Mouse (Mus musculus): Measurements from ENCODE around the gene Gm8909.
"Not testable (repeated sequence)": the region's sequence is repeated elsewhere in the genome, so short reads cannot be mapped to it uniquely, and the experiment has no call there.

The Gm8909 gene

DNA sequence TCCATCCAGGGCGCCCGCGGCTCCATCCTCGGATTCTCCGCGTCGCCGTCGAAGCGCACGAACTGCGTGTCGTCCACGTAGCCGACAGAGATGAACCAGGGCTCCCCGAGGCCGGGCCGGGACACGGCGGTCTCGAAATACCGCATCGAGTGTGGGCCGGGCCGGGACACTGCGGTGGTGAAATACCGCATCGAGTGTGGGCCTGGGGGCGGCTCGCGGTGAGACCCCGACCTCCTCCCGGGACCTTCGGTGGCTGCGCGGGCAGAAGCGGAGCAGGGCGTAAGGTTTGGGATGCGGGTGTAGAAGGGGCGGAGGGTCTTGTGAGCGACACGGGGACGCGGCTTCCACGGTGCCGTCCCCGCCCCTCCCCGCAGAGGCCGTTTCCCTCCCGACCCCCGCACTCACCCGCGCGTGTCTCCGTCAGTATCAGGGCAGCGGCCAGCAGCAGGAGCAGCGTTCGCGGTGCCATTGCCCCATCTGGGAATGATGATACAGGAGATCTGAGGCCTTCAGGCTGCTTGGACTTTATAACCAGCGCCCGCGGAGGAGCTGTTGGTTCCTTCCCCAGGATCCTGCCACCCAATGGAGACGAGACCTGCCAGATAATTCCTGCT, at the start of gene Gm8909:
TSS of gene Gm8909 (minus strand) at position 499 of the 614 bp plus-strand sequence.
- DNase-seq (ENCODE audit: low spot score in 2 of 2), result no peak

DNA sequence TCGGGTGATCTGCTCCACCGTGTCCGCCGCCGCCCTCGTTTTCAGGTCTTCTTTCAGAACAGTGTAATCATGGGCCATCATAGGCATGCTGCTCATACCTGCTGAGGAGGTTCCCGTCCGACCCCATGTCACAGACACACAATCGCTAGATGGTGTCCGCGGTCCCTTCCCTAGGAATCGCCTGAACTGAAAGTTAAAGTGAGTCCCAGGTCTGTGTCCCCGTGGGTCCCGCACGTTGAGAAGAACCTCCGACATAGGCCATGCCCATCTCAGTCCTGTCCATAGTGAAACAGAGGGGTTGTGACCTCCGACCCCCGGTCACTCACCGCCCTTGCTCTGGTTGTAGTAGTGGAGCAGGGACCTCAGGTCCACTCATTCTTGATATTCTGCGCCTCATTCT, 47.2 kb upstream of the Gm8909 start:
- no peak for DNase-seq (ENCODE audit: low spot score in 2 of 2)

DNA sequence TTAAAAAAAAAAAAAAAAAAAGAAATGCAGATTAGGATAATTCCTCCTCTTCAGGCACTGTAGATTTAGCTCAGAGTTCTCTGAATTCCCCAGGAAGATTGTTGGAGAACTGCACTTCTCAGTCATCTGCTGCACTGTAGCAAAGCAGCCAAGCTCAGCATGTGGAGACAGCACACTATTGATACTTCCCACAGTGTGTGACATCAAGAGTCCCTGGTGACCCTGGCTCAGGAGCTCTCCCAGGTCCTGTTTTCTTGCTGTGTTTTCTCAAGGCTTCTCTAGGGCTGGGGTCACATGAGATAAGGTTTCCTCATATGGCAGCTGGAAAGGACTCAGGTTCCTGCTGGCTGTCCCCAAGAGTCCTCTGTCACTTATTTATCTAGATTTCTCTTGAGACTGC, 38.5 kb upstream of the Gm8909 start:
- DNase-seq (ENCODE audit: low spot score in 2 of 2), result no peak

DNA sequence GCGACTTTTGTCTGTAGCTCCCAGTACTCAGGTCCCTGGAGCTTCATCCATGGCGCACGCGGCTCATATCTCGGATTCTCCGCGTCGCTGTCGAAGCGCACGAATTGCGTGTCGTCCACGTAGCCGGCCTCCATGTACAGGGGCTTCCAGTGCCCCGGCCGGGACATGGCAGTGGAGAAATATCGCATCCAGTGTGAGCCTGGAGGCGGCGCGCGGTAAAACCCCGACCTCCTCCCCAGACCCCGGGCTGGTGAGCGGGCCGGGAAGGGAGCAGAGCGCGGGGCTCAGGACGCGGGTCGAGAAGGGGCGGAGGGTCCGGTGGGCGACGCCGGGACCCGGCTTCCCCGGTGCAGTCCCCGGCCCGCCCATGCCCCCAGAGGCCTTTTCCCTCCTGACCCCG, 37.5 kb upstream of the Gm8909 start:
- DNase-seq (ENCODE audit: low spot score in 2 of 2), result no peak

DNA sequence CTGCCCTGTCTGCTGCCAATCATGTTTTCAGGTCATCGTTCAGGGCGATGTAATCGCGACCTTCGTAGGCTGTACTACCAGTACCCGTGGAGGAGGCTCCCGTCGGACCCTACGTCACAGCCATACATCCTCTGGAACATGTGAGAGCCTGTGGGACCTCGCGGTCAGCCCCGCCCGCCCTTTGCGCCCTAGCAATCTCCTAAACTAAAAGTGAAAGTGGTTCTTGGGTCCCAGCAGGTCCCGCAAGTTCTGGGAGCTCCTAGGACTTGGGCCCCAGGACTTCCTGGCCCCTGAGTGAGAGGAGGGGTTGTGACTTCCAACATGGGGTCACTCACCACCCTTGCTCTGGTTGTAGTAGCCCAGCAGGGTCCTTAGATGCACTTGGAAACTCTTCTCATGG, 37.1 kb upstream of the Gm8909 start:
- DNase-seq (ENCODE audit: low spot score in 2 of 2), result peak; percentile 52 to 61

DNA sequence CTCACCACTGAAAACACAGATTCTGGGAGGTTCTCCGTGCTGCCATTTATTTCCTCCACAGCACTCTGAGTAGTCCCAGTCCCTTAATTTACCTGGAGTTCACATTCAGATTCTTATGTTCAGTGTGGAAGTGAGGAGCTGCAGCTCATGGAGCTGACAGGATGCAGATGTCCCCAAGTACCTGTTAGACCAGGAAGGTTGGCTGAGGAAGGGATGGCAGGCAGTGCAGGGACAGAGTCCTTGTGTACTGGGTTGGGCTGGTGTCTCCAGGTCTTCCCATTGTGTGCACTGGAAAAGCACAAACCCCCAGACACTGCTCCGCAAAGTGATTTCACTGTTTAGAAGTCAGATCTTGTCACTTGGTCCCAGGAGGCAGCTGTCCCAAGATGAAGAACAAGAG, 33.5 kb upstream of the Gm8909 start:
- DNase-seq (ENCODE audit: low spot score in 2 of 2), result no peak

DNA sequence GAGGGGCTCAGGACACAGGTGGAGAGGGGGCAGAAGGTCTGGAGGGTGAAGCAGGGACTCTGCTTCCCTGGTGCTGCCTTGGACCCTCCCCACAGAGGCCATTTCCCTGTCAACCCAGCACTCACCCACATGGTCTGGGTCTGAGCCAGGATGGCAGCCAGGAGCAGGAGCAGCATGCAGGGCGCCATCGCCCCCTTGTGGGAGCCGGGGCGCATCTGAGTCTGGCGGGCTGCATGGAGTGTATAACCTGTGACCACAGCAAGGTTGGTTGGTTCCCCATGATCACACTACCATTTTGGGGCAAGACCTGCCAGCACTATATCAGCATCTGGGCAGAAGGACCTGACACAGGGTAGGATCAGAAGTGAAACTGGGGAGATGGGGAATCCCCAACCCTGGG, 30.0 kb upstream of the Gm8909 start:
- DNase-seq (ENCODE audit: low spot score in 2 of 2), result no peak

DNA sequence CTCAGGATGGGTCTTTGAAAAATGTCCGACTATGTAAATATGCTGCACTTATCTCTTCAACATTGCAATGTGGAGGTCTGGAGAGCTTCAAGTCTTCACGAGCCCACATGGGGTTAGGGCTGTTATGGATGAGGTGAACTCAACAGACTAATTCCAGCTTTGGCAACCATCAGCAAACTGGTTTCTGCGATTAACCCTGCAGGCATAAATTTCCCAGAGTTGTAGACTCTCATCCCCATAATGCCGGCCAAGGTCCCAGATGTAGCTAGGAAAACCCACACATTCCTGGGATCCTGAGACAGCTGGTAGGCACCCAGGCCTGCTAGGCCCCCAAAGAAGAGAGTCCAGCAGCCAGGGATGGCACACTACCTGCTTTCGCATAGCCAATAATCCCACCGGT, 26.1 kb upstream of the Gm8909 start:
- no peak for DNase-seq (ENCODE audit: low spot score in 2 of 2)

DNA sequence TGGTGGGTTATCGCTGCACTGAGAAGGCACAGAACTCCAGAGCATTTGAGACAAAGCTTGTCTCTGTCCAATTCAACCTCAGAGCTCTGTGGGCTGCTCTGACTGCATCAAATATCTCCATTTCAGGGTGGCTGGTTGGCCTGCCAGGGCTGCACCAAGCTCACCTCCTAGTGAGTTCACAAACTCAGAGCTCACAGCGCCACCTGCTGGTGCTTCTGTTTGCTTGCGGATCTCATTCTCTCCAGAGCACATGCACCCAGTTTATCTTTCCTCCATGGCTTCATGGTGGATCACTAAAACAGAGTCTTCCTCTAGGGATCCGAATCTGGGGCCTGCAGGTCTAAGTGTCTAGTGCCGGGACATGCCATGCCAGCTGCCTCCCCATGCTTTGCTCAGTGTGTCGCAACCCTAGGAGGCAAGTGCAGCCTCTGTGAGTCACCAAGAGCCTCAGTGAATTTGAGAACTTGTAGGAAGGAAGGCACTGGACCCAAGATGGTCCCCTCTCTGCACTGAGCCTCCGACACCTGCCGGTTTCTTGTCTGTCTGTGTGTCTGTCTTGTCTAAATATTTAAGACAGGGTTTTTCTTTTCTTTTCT, 25.3 kb upstream of the Gm8909 start:
- peak in 1 of 2 experiments; percentile 29 for DNase-seq (ENCODE audit: low spot score in 2 of 2)

DNA sequence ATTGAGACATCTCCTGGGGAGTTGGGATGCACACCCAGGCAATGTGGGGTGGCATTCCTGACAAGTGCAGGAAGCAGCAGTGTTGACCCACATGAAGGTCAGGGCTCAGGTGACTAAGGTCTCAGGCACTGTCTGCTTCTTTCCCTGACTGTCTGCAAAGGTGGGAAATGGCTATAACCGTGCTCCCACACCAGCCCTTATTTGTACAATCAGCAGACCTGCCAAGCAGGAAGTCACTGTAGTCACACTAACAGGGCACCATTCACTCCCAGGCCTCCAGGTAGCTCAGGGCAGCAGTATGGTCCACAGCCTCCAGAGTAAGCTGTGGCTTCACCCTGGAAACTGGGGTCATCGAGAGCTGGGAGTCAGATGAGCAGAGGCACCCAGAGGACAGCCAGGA, 24.0 kb upstream of the Gm8909 start:
- no peak for DNase-seq (ENCODE audit: low spot score in 2 of 2)

DNA sequence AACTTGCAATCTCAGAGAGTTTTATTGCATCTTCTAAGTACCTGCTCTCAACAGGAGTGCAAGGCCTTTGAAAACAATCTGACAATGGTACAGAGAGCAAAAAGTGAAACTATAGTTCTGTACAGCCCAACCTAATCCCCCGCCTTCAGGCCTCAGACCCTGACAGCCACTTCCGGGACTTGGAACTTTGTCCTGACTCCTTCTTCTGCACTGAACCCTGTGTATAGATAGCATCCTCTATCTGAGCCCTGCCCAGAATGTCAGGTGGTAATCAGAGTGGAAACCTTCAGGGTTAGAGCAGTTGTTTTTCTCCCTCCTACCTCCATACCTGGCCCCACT, 21.8 kb upstream of the Gm8909 start, which contains the start of gene H2-T3:
TSS of gene H2-T3 (minus strand) at position 119 of the 339 bp plus-strand sequence.
- DNase-seq (ENCODE audit: low spot score in 2 of 2), result no peak

DNA sequence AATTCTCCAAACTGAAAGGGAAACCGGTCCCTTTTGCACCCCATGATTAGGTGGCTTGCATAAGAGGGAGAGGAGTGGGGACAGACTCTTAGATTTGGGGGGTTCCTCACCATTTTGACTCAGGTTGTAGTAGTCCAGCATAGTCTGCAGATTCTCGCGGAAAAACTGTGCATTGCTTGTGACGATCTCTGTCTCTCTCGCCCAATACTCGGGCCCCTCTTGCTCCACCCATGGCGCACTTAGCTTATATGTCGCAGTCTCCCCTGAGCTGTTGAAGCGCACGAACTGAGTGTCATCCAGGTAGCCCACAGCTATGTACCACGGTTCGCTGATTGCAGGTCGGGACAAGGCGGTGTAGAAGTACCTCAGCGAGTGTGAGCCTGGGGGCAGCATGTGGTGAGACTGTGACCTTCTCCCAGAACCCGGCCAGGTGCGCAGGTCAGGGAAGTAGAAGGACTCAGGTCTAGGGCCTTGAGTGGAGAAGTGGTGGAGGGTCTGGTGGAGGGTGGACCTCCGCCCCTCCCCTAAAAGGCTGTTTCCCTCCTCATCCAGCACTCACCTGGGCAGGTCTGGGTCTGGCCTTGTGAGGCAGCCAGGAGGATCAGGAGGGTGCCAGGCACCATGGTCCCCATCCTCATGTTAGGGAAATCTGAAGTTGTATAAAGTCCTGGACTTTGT, 21.3 kb upstream of the Gm8909 start:
- no peak for DNase-seq (ENCODE audit: low spot score in 2 of 2)

DNA sequence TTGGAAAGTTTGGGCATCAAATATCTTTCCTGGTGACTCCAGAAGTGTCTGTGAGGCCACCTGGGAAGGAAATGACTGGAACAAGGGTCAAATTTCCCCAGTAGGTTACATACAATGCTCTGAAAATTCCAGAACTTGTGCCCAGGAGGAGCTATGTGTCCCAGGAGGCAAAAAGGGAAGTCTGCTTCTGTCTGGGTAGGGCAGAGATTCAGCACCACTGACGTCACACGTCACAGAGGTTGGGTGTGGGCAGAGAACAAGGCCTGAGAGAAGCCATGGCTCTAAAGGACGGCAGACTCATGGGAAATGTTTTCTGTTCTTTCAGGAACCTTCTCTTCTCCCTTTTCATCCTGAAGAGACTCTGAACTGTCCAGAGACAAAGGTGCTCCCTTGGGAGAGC, 19.2 kb upstream of the Gm8909 start:
- DNase-seq (ENCODE audit: low spot score in 2 of 2), result no peak

DNA sequence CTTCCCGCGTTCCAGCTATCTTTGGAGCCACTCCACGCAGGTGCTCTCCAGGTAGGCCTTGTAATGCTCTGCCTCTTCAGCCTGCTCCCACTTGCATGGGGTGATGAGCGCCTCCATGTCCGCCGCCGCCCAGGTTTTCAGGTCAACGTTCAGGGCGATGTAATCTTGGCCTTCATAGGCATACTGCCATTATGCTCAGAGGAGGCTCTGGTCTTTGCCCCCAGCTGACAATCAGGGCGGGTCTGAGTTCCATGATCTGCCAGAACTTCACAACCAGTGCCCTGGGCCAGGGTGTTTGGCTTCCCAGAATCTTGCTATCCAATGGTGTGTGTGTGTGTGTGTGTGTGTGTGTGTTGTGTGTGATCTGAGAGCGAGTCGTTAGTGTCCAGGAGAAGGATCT, 13.9 kb upstream of the Gm8909 start:
- DNase-seq (ENCODE audit: low spot score in 2 of 2), result no peak

DNA sequence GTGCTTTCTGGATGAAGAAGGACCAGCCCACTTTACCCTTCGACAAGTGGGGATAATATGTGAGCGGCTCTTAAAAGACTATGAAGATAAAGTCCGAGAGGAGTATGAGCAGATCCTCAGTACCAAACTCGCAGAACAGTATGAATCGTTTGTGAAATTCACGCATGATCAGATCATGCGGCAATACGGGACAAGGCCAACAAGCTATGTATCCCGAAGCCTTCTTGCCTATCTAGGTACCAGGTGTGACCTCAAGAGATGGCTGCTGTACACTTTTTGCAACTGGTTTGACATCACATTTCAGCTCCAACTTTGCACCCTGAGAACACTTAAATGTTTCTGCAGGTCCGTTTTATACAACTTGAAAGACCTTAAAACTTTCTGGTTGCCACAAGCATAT, 11.1 kb upstream of the Gm8909 start:
- not testable (repeated sequence) for DNase-seq (ENCODE audit: low spot score in 2 of 2)

DNA sequence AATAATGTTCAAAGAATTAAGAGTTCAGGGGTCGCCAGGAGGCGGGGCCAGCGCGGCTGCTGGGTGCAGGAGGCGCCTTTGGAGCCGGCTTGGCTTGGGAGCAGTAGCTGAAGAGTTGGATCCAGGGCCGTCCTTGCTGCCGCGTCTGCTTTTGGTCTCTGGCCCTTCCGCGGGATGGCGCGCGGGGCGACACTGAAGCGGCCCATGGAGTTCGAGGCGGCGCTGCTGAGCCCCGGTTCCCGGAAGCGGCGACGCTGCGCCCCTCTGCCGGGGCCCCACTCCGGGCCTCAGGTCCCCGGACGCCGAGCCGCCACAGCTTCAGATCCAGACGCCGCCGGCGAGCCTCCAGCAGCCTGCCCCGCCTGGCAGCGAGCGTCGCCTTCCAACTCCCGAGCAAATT, 10.6 kb upstream of the Gm8909 start:
- DNase-seq (ENCODE audit: low spot score in 2 of 2), result peak in 1 of 2 experiments; percentile 3

DNA sequence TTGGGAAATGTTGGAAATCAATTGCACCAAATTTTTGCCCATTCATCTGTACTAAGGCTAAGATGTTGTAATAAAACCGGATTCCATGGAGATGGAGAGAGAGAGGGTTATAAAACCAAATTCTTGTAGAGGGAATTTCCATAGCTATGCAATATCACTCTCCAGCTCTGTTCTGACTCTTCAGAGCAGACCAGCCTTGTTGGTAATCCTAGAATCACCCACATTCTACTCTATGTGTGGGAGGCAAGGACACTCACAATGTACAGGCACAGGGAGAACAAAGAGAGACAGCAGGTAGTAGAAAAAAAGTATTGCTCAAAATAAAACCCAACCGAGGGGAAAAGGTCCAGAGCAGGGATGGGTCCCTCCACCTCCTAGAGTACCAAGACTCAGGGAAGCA, 7.8 kb upstream of the Gm8909 start:
- not testable (repeated sequence) for DNase-seq (ENCODE audit: low spot score in 2 of 2)

DNA sequence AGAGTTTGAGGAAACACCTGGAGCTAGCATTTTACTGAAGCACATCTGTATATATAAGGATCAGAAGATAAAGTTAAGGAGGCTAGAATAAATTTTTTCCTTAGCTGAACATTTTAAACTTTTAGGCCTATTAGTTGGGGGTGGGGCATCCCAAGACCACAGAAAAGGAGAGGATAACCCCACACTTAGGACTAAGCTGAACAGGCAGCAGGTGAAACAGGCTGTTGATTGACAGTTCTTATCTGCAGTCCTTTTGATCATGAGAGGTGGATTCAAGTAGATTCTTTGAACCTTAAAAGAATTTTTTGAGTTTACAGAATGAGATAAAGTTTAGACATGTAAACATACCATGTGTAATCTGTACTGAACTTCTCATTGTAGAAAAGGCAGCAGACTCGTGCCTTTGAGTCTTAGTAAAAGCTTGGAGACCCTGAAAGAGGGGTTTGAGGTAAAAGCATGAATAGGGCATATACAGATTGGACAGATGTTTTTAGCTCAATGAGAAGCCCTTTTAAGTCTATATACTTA, 2.0 kb upstream of the Gm8909 start:
- DNase-seq (ENCODE audit: low spot score in 2 of 2), result no peak

DNA sequence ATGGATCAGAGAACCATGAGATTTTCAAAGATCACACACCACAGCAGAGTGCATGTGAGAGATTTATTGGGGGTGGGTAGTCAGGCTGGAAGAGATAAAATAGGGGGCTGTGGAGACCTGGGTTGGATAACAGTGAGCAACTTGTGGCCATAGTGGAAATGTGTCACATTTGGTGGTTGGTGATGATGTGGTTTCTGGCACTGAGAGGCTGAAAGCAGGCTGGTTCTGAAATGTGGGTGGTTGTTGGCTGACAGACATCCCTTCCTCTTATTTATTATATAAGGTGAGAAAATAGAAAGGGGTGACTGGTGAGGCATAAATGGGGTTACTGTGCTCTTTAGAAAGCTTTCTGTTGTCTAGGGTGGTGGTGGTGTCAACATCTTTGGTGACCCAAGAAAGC, 1.4 kb upstream of the Gm8909 start:
- DNase-seq (ENCODE audit: low spot score in 2 of 2), result no peak

DNA sequence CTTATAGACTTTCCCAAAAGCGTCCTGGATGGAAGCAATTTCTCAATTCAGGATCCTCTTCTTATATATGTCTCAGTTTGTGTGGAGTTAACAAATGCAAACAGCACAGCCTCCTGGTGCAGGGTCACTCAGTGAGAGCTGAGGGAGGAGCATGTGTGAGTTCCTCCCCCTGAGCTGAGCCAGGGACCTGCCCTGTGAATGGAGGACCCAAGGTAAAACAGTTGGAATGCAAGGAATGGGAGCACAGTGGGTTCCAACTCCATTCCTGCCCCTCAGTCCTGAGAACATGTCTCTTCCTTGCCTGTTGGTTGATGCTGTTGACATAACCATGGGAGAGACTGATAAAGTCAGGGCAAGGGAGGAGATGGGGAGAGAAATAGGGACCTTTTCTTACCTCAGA, 757 bp upstream of the Gm8909 start:
- DNase-seq (ENCODE audit: low spot score in 2 of 2), result not testable (repeated sequence)

DNA sequence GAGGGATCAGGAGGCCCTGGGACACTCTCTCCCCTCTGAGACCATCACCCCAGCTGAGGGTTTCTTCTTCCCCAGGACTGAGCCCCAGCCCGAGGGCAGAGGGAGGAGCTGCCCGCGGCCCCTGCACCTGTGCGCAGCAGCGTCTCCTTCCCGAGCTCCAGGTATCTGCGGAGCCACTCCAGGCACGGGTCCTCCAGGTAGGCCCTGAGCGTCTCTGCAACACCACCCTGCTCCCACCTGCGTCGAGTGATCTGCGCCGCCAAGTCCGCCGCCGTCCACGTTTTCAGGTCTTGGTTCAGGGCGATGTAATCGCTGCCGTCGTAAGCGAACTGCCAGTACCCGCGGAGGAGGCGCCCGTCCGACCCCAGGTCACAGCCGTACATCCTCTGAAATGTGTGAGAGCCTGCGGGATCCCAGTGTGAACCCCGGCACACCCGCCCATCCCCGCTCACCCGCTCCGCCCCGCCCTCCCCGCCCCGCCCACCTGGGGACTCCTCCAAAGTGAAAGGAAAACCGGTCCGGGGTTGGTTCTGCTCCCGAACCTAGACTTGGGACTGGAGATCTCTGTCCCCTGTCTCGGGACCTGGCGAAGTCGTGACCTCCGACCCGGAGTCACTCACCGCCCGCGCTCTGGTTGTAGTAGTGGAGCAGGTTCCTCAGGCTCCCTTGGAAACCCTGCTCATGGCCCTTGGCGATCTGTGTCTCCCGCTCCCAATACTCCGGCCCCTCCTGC, 865 bp downstream of the Gm8909 start:
- peak in 1 of 2 experiments; percentile 1 for DNase-seq (ENCODE audit: low spot score in 2 of 2)

DNA sequence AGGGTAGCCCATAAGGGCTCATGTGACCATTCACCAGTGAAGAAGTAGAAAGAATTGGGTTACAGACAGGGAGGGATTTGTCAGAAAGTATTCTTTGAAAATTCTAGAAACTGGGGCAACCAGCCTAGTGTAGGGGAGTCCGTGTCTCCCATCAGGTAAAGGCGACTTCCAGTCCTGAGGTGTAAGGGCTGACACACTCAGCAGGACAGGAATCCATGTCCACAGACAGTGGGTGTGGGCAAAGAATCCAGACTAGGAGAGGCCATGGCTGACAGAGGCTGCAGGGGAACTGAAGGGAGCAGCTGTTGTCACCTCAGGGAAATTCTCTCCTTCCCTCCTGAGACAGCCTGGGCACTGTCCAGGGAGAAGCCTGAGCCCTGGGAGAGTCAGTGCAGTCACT, 1.4 kb downstream of the Gm8909 start:
- DNase-seq (ENCODE audit: low spot score in 2 of 2), result not testable (repeated sequence)

Measured in heart, adult 9 months (tissue).